Mouse (Mus musculus): ENCODE results near the gene Rab11b.

Rab11b gene

GRCm38 (mm10) chr17:33713271-33713670 lies 47.1 kb downstream of the Rab11b start:
- DNase-seq, result no peak

GRCm38 (mm10) chr17:33709834-33710233 lies 50.5 kb downstream of the Rab11b start:
- no peak for DNase-seq

- DNase-seq, result no peak
These were observed 57.2 kb downstream of the Rab11b start for GRCm38 (mm10) chr17:33703091-33703490.

DNA sequence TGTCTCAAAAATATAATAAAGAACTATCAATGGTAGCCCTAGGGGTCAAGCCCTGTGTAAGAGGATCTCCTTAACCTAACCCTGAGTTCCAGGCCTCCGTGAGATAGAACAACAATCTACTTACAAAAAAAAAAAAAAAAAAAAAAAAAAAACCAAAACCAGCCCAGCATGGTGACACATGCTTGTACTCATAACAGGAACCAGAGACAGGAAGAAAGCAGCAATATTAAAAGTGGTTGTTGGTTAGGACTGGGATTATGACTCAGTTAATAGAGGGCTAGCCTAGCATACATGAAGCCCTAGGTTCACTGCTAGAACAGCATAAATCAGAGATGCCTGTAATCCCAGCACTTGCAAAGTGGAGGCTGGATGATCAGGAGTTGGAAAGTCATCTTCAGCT lies 58.2 kb downstream of the Rab11b start:
- no peak for DNase-seq

DNA sequence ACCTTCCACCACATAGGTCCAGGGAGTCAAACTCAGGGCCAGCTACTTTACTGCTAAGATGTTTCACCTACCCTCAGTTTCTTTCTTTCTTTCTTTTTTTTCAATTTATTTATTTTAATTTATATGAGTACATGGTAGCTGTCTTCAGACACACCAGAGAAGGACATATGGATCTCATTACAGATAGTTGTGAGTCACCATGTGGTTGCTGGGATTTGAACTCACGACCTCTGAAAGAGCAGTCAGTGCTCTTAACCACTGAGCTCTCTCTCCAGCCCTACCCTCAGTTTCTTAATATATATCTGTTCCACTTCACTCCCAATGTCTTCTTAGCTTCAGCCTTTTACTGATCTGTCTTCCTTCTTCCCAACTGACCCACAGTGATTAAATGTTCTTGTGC lies 64.9 kb downstream of the Rab11b start:
- DNase-seq, result no peak
